Mouse (Mus musculus) bone marrow, adult 2 months (tissue): ENCODE measurements around the gene Kctd21. TPM values are rescaled to one million over a fixed set of nuclear protein-coding genes. Genes with fewer than 3 reads are reported as not detected.

Experiments
- H3K27ac ChIP-seq: fragments of 200-500 bp; 2 replicates; pipeline ENCODE4 v1.5.1; 2012; ENCODE audit warnings: low read depth, mild to moderate bottlenecking, control low read depth, inconsistent platforms, low read length; ENCODE audit not compliant: control insufficient read depth, poor library complexity, insufficient read depth
- H3K4me1 ChIP-seq: fragments of 200-500 bp; 2 replicates; pipeline ENCODE4 v1.6.1; 2011; ENCODE audit warnings: low read length; ENCODE audit not compliant: control insufficient read depth, insufficient read depth
- H3K4me3 ChIP-seq: fragments of 200-500 bp; replicated peaks from 2 replicates; pipeline ENCODE3; 2011; ENCODE audit warnings: mild to moderate bottlenecking, low read depth, low read length, control low read depth; ENCODE audit not compliant: control insufficient read depth
- CTCF ChIP-seq: fragments of 200-500 bp; IDR thresholded peaks from 2 replicates; pipeline ENCODE4 v1.5.1; 2011; ENCODE audit warnings: low read length, control low read depth; ENCODE audit not compliant: control insufficient read depth, insufficient read depth
- POLR2A ChIP-seq: fragments of 200-500 bp; IDR thresholded peaks from 2 replicates; pipeline ENCODE4 v1.6.1; 2011; ENCODE audit warnings: low read depth, mild to moderate bottlenecking, control low read depth, low read length, borderline replicate concordance; ENCODE audit not compliant: control insufficient read depth
- WGBS: fragments of 180-500 bp; shearing (Covaris S2); methylation state at CpG from one replicate; pipeline ENCODE4 v1.1.7; 2018; 5-methylcytosine and 5-hydroxymethylcytosine counted together
- polyA plus RNA-seq: library from polyadenylated mRNA; stranded (reverse); fragments of >200 nt; gene quantifications from 2 replicates; pipeline ENCODE4 v1.2.4, GENCODE M21; 2011; ENCODE audit warnings: low replicate concordance; ENCODE audit not compliant: missing spikeins, insufficient read depth, insufficient read length

Gene Kctd21
- polyA plus RNA-seq, 1 experiment: 1.2 TPM

- Histone ChIP-seq H3K4me3 (no peak overlapping the region), H3K27ac (no peak overlapping the region), H3K4me1 (no peaks in the 10 kb centered on the region)
- TF ChIP-seq POLR2A (no peak), CTCF (no peak)
- 89% methylated on average over 13 of the region's 13 CpGs for WGBS
These were observed 3.1 kb upstream of the Kctd21 start for GRCm38 (mm10) chr7:97328891-97329588.

- no peaks in the 10 kb centered on the region for H3K4me1 ChIP-seq
- H3K27ac ChIP-seq: no peak overlapping the region
- 84% methylated on average over 3 of the region's 3 CpGs for WGBS
- H3K4me3 ChIP-seq: no peak overlapping the region
- TF ChIP-seq POLR2A (no peak), CTCF (no peak)
These were observed 2.5 kb upstream of the Kctd21 start for GRCm38 (mm10) chr7:97329676-97330075.

- no peaks in the 10 kb centered on the region for H3K4me1 ChIP-seq
- no peak for TF ChIP-seq CTCF
- TF ChIP-seq POLR2A: no peak
- no peak overlapping the region for H3K27ac ChIP-seq
- 61% methylated on average over 11 of the region's 11 CpGs for WGBS
- H3K4me3 ChIP-seq: peak overlapping the region; percentile 82
These were observed 1.0 kb upstream of the Kctd21 start for GRCm38 (mm10) chr7:97330931-97331645.

- Histone ChIP-seq H3K4me1 (no peaks in the 10 kb centered on the region), H3K27ac (0 out of 2 replicates have a peak overlapping the region, but pooled peaks have one; percentile 50), H3K4me3 (peak overlapping the region; percentile 97)
- TF ChIP-seq POLR2A (no peak), CTCF (no peak)
- 4% methylated on average over 9 of the region's 9 CpGs for WGBS
These were observed 527 bp downstream of the Kctd21 start for GRCm38 (mm10) chr7:97332667-97333041.

- Histone ChIP-seq H3K4me3 (no peak overlapping the region), H3K4me1 (no peaks in the 10 kb centered on the region), H3K27ac (no peak overlapping the region)
- TF ChIP-seq CTCF (no peak), POLR2A (no peak)
- 48% methylated on average over 6 of the region's 6 CpGs for WGBS
These were observed 1.2 kb downstream of the Kctd21 start for GRCm38 (mm10) chr7:97333113-97333898.

GRCm38 (mm10) chr7:97334406-97334805 is 2.3 kb downstream of the Kctd21 start:
- 38% methylated on average over 2 of the region's 2 CpGs for WGBS

GRCm38 (mm10) chr7:97336678-97337077 is 4.6 kb downstream of the Kctd21 start:
- WGBS: 38% methylated on average over 1 of the region's 1 CpGs
- TF ChIP-seq POLR2A (no peak), CTCF (no peak)
- no peaks in the 10 kb centered on the region for H3K4me1 ChIP-seq
- H3K27ac ChIP-seq: no peak overlapping the region
- H3K4me3 ChIP-seq: no peak overlapping the region

More at GRCm38 (mm10) chr7:97334406-97334805, 2.3 kb downstream of the Kctd21 start:
- Histone ChIP-seq H3K4me3 (no peak overlapping the region), H3K4me1 (no peaks in the 10 kb centered on the region), H3K27ac (no peak overlapping the region)
- TF ChIP-seq CTCF (no peak), POLR2A (no peak)

- TF ChIP-seq CTCF (no peak), POLR2A (no peak)
- Histone ChIP-seq H3K27ac (no peak overlapping the region), H3K4me3 (no peak overlapping the region), H3K4me1 (no peaks in the 10 kb centered on the region)
- 77% methylated on average over 4 of the region's 4 CpGs for WGBS
These were observed 6.5 kb downstream of the Kctd21 start for GRCm38 (mm10) chr7:97338593-97338992.
